Mouse (Mus musculus) testis, postnatal 10 days (tissue): ENCODE data around the gene Tas1r1.
A peak's percentile ranks its signal among the peaks of the same experiment; 100 is the strongest.

Source experiments
- DNase-seq: peaks from one replicate; pipeline ENCODE4 v3.0.0; 2021; ENCODE audit warnings: low spot score

Tas1r1 gene

DNA sequence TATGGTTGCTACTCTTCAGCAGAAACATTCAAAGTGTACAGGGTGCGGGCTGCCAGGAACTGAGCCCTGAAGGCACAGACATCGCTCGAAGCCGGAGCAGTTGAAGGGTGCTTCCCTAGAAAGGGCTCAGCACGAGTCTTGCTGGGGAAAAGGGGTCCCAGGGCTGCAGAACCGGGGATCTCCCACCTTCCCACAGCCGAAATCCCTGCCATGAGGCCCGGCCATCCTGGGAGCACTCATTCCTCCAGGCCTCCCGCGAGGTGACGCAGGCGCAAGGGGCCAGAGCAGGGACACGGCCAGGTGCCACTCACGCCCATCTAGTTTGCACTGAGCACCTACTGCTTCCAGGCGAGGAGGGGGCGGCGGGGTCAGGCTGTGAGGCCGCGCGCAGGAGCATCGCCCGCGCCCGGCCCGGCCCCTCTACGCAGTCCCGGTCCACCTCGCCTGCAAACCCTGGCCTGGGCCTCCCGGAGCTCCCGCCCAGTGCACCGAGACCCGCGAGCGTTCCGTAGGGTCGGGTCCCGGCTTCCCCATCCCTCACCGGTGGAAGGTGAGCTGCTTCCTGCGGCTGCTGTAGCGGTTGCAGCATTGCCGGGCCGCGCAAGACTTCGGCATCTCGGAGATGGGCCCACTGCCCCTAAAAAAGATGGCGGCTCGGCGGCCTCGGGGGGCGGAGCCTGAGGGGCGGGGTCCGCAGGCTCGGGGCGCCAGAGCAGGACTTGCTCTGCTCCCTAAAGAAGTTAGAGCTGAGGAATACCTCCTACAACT, 49.8 kb downstream of the Tas1r1 start, which contains the start of gene Thap3:
Gene Thap3, minus strand, starts transcription at position 656 of the 768 bp plus-strand sequence.
- peak; percentile 92 for DNase-seq

DNA sequence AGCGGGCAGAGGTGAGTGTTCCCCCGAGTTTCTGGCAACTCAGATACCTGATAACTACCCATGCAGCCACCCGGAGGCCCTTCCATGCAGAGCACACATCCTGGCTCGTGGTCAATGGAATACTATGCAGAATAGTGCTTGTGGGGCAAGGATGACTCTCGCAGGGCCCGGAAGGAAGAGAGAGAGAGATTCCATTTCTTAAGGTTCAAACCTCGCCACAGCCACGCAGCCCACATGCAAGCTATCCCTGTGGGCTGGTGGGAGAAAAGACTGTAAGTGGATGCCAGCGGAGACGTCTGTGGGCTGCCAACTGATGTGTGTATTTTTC, 50.4 kb downstream of the Tas1r1 start:
- peak; percentile 42 for DNase-seq

DNA sequence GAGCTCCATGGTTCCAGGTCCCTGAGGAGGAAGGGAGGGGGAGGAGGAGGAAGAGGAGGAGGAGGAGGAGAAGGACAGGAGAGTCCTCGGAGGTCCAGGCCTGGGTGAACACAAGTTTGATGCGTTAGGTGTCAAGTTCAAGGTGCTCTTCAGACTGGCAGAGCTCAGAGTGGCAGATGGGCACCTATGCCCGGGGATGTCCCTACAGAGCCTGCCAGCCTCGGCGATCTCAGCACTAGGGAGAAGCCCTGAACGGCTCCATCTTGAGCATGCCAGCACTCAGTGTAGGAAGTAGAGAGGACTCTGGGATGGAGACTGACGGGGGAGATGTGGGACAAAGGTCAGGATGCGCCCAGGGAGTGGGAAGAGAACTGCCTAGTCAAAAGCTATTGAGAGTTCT, 51.7 kb downstream of the Tas1r1 start:
- peak; percentile 35 for DNase-seq

GRCm38 (mm10) chr4:151985886-151986285, 52.5 kb downstream of the Tas1r1 start:
- DNase-seq: peak; percentile 41

GRCm38 (mm10) chr4:151983560-151983959, 54.8 kb downstream of the Tas1r1 start:
- DNase-seq: peak; percentile 57

GRCm38 (mm10) chr4:151983043-151983442, 55.3 kb downstream of the Tas1r1 start:
- no peak for DNase-seq

GRCm38 (mm10) chr4:151981363-151981762, 57.0 kb downstream of the Tas1r1 start:
- DNase-seq: peak; percentile 86

DNA sequence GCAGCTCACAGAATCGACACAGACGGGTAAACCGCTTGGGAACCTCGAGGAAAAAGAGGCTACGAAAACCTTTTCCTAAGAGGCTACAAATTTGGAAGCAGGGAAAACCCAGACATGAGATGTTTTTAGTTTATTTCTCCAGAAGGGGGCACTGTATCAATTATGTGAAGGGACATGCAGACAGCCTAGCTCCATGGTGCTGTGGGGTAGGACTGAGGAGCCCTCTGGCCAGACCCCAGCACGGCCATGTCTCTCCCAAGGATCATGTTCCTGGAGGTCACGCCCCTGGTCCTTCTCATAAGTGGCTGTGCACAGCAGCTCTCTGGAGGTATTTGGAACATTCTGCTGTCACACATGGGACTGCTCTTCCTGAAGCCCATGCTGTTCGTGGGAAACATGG, 57.7 kb downstream of the Tas1r1 start:
- no peak for DNase-seq
